Mouse (Mus musculus) kidney, adult 2 months (tissue): ENCODE data around the gene Phyhd1. TPM values are rescaled to one million over a fixed set of nuclear protein-coding genes. Genes with fewer than 3 reads are reported as not detected.

Experiments used
- DNase-seq: peaks from one replicate; pipeline ENCODE4 v3.0.0; 2021
- H3K27ac ChIP-seq: fragments of 200-500 bp; 2 replicates; pipeline ENCODE4 v1.5.1; 2012; ENCODE audit warnings: low read depth, low read length, control low read depth, inconsistent platforms; ENCODE audit not compliant: insufficient read depth
- H3K27me3 ChIP-seq: fragments of 200-500 bp; replicated peaks from 2 replicates; pipeline ENCODE4 v1.6.1; 2012; ENCODE audit warnings: mild to moderate bottlenecking, moderate library complexity, low read length, inconsistent platforms; ENCODE audit not compliant: control insufficient read depth, insufficient read depth
- H3K36me3 ChIP-seq: fragments of 200-500 bp; 2 replicates; pipeline ENCODE4 v1.6.1; 2012; ENCODE audit warnings: mild to moderate bottlenecking, moderate library complexity, low read length, inconsistent platforms; ENCODE audit not compliant: control insufficient read depth, insufficient read depth
- H3K4me1 ChIP-seq: fragments of 200-500 bp; 2 replicates; pipeline ENCODE4 v1.6.1; 2011; ENCODE audit warnings: low read length; ENCODE audit not compliant: control insufficient read depth, insufficient read depth
- H3K4me3 ChIP-seq: fragments of 200-500 bp; 2 replicates; pipeline ENCODE4 v1.5.1; 2011; ENCODE audit warnings: mild to moderate bottlenecking, low read depth, low read length, control low read depth; ENCODE audit not compliant: insufficient read depth
- CTCF ChIP-seq: fragments of 200-500 bp; conservative IDR thresholded peaks from 2 replicates; pipeline ENCODE4 v1.5.1; 2011; ENCODE audit warnings: low read depth, mild to moderate bottlenecking, control low read depth, low read length, moderate library complexity, mixed read lengths; ENCODE audit not compliant: insufficient read depth, insufficient read length
- POLR2A ChIP-seq: fragments of 200-500 bp; IDR thresholded peaks from one replicate; pipeline ENCODE4 v1.6.1; 2011; ENCODE audit warnings: low read depth, low read length, control low read depth
- WGBS: fragments of 180-500 bp; shearing (Covaris S2); methylation state at CpG from one replicate; pipeline ENCODE4 v1.1.7; 2018; 5-methylcytosine and 5-hydroxymethylcytosine counted together
- polyA plus RNA-seq: library from polyadenylated mRNA; depleted of rRNA; stranded (reverse); fragments of >200 nt; gene quantifications from 2 replicates; pipeline ENCODE4 v1.2.3, GENCODE M21; 2012

Phyhd1 gene
- polyA plus RNA-seq, 1 experiment, result 117 TPM

DNA sequence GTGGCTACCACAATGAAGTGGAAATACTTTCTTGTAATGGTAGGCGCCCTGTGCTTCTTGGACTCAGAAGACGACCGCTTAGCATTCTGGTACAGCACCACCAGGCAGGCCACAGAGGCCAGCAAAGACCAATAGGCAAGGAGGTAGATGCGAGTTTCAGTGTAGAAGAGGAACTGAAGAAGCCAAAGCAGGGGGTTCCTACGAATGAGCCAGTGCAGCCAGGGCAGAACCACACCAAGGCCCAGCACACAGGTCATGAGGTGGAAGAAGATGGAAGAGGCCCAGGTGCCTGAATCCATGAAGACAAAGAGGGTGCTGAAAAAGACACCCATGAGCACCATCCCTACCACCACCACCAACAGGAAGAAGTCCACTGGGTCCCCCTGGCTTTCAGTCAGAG, 19.0 kb downstream of the Phyhd1 start:
- 92% methylated on average over 5 of the region's 5 CpGs for WGBS
- H3K4me1 ChIP-seq, result peaks cover 10% of the 10 kb centered on the region
- no peak for DNase-seq
- peak overlapping the region; percentile 89; the same call in 1 of the 2 replicates for H3K4me3 ChIP-seq
- H3K27ac ChIP-seq, result no peak overlapping the region
- TF ChIP-seq POLR2A (no peak), CTCF (no peak)
- no peaks in the 10 kb centered on the region for H3K36me3 ChIP-seq
- H3K27me3 ChIP-seq, result no peaks in the 10 kb centered on the region

DNA sequence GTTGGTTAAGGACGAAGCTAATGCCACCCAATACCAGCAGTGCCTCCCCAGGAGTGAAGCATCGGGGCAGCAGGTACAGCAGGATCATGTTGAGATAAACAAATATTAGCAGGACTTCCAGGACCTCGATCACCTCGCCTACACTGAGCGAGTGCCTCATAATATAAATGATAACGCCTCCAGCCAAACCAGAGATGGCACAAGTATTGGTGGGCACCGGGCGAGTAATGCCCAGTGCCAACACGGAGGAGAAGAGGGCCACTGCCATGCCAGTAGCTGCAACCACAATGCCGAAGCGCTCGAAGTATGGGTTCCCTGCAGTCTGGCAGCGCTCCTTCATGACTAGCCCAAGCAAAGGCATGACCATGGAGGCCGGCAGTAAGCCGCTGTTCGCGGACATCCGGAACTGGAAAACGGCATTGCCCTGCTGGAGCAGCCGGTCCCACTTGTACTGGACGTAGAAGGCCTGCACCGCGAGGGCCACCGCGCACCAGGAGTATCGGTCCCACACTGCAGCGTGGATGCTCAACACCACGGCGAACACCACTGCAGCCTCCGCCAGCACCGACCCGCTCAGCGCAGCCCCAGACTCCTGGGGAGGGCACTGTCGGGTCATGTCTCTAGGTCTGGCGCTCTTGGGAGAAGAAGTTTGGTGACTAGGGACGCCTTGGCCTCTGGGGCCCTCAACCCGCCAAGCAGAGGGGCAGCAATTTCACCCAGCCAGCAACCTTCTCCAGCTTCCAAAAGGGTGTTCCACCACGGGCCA, 19.6 kb downstream of the Phyhd1 start:
- Histone ChIP-seq H3K27me3 (no peaks in the 10 kb centered on the region), H3K36me3 (no peaks in the 10 kb centered on the region), H3K4me1 (peaks cover 10% of the 10 kb centered on the region), H3K4me3 (peak overlapping the region; percentile 89), H3K27ac (peak overlapping the region; percentile 2; the same call in 1 of the 2 replicates)
- DNase-seq, result no peak
- WGBS, result 12% methylated on average over 38 of the region's 38 CpGs
- TF ChIP-seq CTCF (no peak), POLR2A (no peak)

DNA sequence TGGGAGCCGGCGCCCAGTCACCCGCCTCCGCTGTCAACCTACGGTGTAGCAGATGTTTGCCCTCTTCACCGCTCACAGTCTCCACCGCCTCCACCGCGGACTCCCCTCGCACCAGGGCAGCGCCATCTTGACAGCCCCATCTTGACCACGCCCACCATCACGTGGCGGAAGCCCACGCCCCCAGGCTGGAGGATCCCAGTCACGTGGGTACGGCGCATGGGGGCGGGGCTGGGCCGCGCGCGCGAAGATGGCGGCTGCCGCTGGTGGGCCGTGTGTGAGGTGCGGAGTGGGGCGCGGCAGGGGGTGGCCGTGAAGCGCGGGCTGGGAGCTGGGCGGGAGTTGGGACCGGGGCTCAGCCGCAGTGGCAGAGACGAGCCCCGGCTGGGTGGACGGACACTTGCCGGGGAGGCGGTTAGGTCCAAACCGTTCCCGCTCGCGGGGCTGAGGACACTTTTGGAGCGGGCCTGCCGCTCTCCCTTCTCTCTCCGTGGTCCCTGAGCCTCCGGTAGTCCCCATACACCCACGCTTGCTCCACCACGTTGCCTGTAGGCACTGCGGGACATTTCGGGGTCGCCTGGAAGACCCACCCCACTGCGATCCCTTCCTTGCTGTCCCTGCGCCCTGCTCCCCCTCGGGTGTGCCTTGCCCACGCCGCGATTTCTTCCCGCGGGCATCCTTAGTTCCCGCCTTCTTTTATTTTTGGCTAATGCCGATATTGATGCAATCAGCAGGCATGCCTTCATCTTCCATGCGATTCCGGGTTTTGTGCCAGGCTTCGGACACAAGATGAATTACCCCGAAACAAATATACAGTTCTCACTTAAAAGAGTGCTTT, 20.4 kb downstream of the Phyhd1 start, which contains the start of the genes Dolk and Nup188:
Gene Dolk, minus strand, starts transcription at position 143 of the 835 bp plus-strand sequence.
Gene Nup188, plus strand, starts transcription at position 206 of the 835 bp plus-strand sequence.
- TF ChIP-seq POLR2A (peak; percentile 66), CTCF (no peak)
- H3K4me1 ChIP-seq, result peaks cover 10% of the 10 kb centered on the region
- WGBS, result under 1% methylated on average over 66 of the region's 68 CpGs
- DNase-seq, result peak; percentile 97
- H3K4me3 ChIP-seq, result peak within 1 kb of the TSS; percentile 89
- H3K36me3 ChIP-seq, result no peaks in the 10 kb centered on the region
- H3K27ac ChIP-seq, result peak within 1 kb of the TSS; percentile 2; the same call in 1 of the 2 replicates
- H3K27me3 ChIP-seq, result no peaks in the 10 kb centered on the region

DNA sequence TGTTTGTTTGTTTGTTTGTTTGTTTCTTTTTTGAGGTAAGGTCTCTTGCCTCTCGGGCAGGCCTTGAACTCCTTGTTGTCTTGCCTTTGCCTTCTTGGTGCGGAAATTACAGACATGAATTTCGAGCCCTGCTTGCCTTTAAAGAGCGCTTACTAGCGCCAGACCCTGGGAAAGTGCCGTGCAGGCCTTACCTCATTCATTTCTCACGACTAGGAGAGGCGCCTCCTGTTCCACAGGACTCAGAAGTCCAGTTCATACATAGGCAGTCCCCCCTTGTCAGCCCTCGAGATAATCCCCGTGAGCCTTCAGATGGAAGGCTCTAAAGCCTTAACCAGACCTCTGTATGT, 21.0 kb downstream of the Phyhd1 start:
- WGBS, result 2% methylated on average over 10 of the region's 10 CpGs
- peak; percentile 22 for DNase-seq
- H3K4me1 ChIP-seq, result peaks cover 10% of the 10 kb centered on the region
- no peaks in the 10 kb centered on the region for H3K36me3 ChIP-seq
- TF ChIP-seq POLR2A (no peak), CTCF (no peak)
- H3K27me3 ChIP-seq, result no peaks in the 10 kb centered on the region
- no peak overlapping the region for H3K27ac ChIP-seq
- peak overlapping the region; percentile 89 for H3K4me3 ChIP-seq

DNA sequence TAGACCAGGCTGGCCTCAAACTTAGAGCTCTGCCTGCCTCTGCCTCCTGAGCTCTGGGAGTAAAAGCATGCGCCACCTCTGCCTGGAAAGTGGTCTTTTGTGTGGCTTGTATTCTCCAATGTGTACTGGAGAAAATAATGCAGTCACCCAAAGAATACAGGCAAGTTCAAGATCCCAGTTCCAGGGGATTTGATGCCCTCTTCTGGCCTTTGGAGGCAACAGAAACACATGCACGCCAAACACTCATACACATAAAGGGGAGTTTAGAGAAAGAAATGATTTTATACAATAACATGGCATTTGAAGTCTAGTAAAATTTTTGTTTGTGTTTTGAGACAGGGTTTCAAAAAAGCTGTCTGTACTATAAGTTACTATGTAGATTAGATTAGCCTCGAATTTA, 33.5 kb downstream of the Phyhd1 start:
- DNase-seq, result peak; percentile 31
- Histone ChIP-seq H3K4me3 (no peak overlapping the region), H3K27me3 (no peaks in the 10 kb centered on the region), H3K27ac (no peak overlapping the region), H3K36me3 (peaks cover 1% of the 10 kb centered on the region; the same call in 1 of the 2 replicates), H3K4me1 (no peaks in the 10 kb centered on the region)
- TF ChIP-seq POLR2A (no peak), CTCF (peak; percentile 33; the same call in 1 of the 2 replicates)
- WGBS, result 74% methylated on average over 3 of the region's 3 CpGs

DNA sequence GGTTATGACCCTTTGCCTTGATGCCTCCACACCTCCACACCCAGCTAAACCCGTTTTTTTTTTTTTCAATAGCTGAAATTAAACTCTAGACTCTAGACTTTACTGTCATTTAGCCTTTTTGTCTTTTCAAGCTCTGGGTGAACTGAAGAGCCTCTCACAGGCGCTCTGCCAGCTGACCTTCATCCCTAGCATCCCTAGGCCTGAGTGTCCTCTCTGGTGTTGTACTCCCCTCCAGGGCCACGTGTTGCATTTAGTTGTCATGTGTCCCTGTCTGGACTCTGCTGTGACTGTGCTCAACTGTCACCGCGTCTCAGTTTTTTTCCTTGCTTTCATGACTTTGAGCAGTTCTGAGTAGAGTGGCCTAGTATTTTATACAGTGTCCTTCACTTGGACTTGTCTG, 34.0 kb downstream of the Phyhd1 start:
- peak; percentile 32 for DNase-seq
- Histone ChIP-seq H3K4me3 (no peak overlapping the region), H3K4me1 (no peaks in the 10 kb centered on the region), H3K27me3 (no peaks in the 10 kb centered on the region), H3K36me3 (peaks cover 1% of the 10 kb centered on the region; the same call in 1 of the 2 replicates), H3K27ac (no peak overlapping the region)
- TF ChIP-seq CTCF (no peak), POLR2A (no peak)
- WGBS, result 74% methylated on average over 5 of the region's 5 CpGs

DNA sequence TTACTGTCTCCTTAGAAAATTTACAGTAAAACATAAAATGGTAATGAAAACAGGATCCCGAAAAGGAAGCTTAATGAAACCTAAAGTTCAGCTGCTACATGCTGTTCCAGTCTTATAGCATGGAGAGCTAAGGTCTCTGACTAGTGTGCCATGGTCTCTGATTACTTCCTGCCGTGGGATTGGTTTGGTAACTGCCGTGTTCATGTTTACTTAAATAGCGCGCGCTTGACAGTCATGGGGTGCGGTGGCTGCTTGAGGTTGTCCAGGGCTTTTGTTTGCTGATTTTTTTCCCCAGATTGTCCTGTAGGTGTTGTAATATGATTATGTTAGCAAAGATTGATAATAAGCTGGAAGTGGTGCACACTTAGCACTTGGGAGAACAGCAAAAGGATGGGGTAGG, 40.1 kb downstream of the Phyhd1 start:
- no peak for DNase-seq
- H3K4me1 ChIP-seq, result no peaks in the 10 kb centered on the region
- H3K27me3 ChIP-seq, result no peaks in the 10 kb centered on the region
- H3K36me3 ChIP-seq, result peaks cover 2% of the 10 kb centered on the region
- H3K27ac ChIP-seq, result no peak overlapping the region
- 94% methylated on average over 7 of the region's 7 CpGs for WGBS
- H3K4me3 ChIP-seq, result no peak overlapping the region
- TF ChIP-seq CTCF, result no peak
- no peak for TF ChIP-seq POLR2A
